23 mouse cellular contexts compared by ENCODE assay signal in genomic region chr5:100760049-100760663, GRCm38 (mm10). TPM values are rescaled to one million over a fixed set of nuclear protein-coding genes. Genes with fewer than 3 reads are reported as not detected.
DNase-seq lines count a peak whose midpoint lies in the region; ATAC-seq and TF ChIP-seq lines count a peak whose summit lies in the region.
"Had no signal": no experiment of that assay in that cellular context is flagged by ENCODE, and none has a peak within 500 bp of the region (broad histone marks: within the 10 kb centered on the region; RNA-seq: fewer than 3 reads in every experiment).

No protein-coding gene starts in this region.

- H3K4me1 ChIP-seq in forebrain, embryonic 11.5 days (replicated peaks; ENCODE audit: control insufficient read depth, insufficient read depth, low read length) = no peaks in the 10 kb centered on the region
- no peaks in the 10 kb centered on the region for H3K4me1 ChIP-seq in forebrain, embryonic 16.5 days (replicated peaks; ENCODE audit: control insufficient read depth, insufficient read depth, low read length)
- H3K4me1 ChIP-seq in hindbrain, embryonic 16.5 days (ENCODE audit: control insufficient read depth, insufficient read depth, low read depth, low read length) = no peaks in the 10 kb centered on the region
- no peaks in the 10 kb centered on the region for H3K4me1 ChIP-seq in hindbrain, embryonic 10.5 days (replicated peaks)
- peaks cover 2 to 8% of the 10 kb centered on the region in 2 experiments; a peak in 3 of 4 replicates for H3K4me1 ChIP-seq in CH12.LX (ENCODE audit: control insufficient read depth in 1 of 2, insufficient read depth in 2 of 2)
- H3K4me1 ChIP-seq in intestine, embryonic 16.5 days (ENCODE audit: control insufficient read depth, insufficient read depth, low read length) = no peaks in the 10 kb centered on the region
- H3K4me1 ChIP-seq: embryonic facial prominence, embryonic 13.5 days; heart, embryonic 13.5 days had no signal

- no peak overlapping the region for H3K9ac ChIP-seq in forebrain, embryonic 11.5 days (ENCODE audit: low read length)
- no peak overlapping the region for H3K9ac ChIP-seq in forebrain, embryonic 16.5 days (replicated peaks; ENCODE audit: low read depth, low read length)
- no peak overlapping the region for H3K9ac ChIP-seq in hindbrain, embryonic 16.5 days (ENCODE audit: low read depth, low read length)
- H3K9ac ChIP-seq in CH12.LX (ENCODE audit: insufficient read depth, low read depth) = no peak overlapping the region
- no peak overlapping the region for H3K9ac ChIP-seq in intestine, embryonic 16.5 days (ENCODE audit: low read depth, low read length)
- H3K9ac ChIP-seq: embryonic facial prominence, embryonic 13.5 days; heart, embryonic 13.5 days; hindbrain, embryonic 14.5 days had no signal

- TF ChIP-seq RAD21 in CH12.LX (IDR thresholded peaks at IDR 0.05; ENCODE audit: low read depth, low read length) = no peak

- peak overlapping the region; percentile 18; the same call in 1 of the 2 replicates for H3K27ac ChIP-seq in forebrain, embryonic 11.5 days (ENCODE audit: low read depth, low read length)
- H3K27ac ChIP-seq in forebrain, embryonic 16.5 days (ENCODE audit: low read length) = no peak overlapping the region
- H3K27ac ChIP-seq in hindbrain, embryonic 16.5 days (ENCODE audit: low read depth, low read length) = no peak overlapping the region
- no peak overlapping the region for H3K27ac ChIP-seq in hindbrain, embryonic 10.5 days
- no peak overlapping the region for H3K27ac ChIP-seq in CH12.LX (ENCODE audit: insufficient read depth, low read depth)
- no peak overlapping the region for H3K27ac ChIP-seq in intestine, embryonic 16.5 days (ENCODE audit: low read length)
- H3K27ac ChIP-seq: embryonic facial prominence, embryonic 13.5 days; gastrocnemius, adult 2 months; heart, embryonic 13.5 days; hindbrain, embryonic 14.5 days had no signal

- no peak overlapping the region for H3K4me2 ChIP-seq in forebrain, embryonic 11.5 days (ENCODE audit: low read depth, low read length, severe bottlenecking)
- H3K4me2 ChIP-seq in forebrain, embryonic 16.5 days (ENCODE audit: low read length) = no peak overlapping the region
- H3K4me2 ChIP-seq in hindbrain, embryonic 16.5 days (ENCODE audit: low read length) = no peak overlapping the region
- no peak overlapping the region for H3K4me2 ChIP-seq in CH12.LX (ENCODE audit: insufficient read depth, low read depth, poor library complexity, severe bottlenecking)
- H3K4me2 ChIP-seq in intestine, embryonic 16.5 days (ENCODE audit: low read depth, low read length) = no peak overlapping the region
- H3K4me2 ChIP-seq: embryonic facial prominence, embryonic 13.5 days; heart, embryonic 13.5 days; hindbrain, embryonic 14.5 days had no signal

- H3K9me3 ChIP-seq in forebrain, embryonic 11.5 days (ENCODE audit: control insufficient read depth, low read length) = no peaks in the 10 kb centered on the region
- no peaks in the 10 kb centered on the region for H3K9me3 ChIP-seq in forebrain, embryonic 16.5 days (ENCODE audit: control insufficient read depth, low read length)
- no peaks in the 10 kb centered on the region; the same call in 1 of the 2 replicates for H3K9me3 ChIP-seq in hindbrain, embryonic 16.5 days (ENCODE audit: control insufficient read depth, low read length)
- peaks cover 4% of the 10 kb centered on the region; the same call in 1 of the 2 replicates for H3K9me3 ChIP-seq in hindbrain, embryonic 10.5 days
- H3K9me3 ChIP-seq in CH12.LX (replicated peaks; ENCODE audit: low read length) = peaks cover 18% of the 10 kb centered on the region
- H3K9me3 ChIP-seq in intestine, embryonic 16.5 days (ENCODE audit: control insufficient read depth, low read length) = no peaks in the 10 kb centered on the region
- H3K9me3 ChIP-seq: embryonic facial prominence, embryonic 13.5 days had no signal

- no peak for TF ChIP-seq CTCF in CH12.LX (conservative IDR thresholded peaks at IDR 0.05 in 1 of 2, IDR thresholded peaks at IDR 0.05 in 1 of 2; ENCODE audit: low read depth in 2 of 2, low read length in 2 of 2)

- peak; percentile 60; the same call in 1 of the 2 replicates for ATAC-seq in forebrain, embryonic 11.5 days (replicated peaks; ENCODE audit: low FRiP score)
- no peak for ATAC-seq in forebrain, embryonic 16.5 days
- peak; percentile 30; the same call in 1 of the 2 replicates for ATAC-seq in hindbrain, embryonic 16.5 days
- ATAC-seq in intestine, embryonic 16.5 days = peak; percentile 50; the same call in 1 of the 2 replicates
- ATAC-seq: activated CD4-positive, CD25-positive, alpha-beta regulatory T cell, adult 4 months; CD4-positive, CD25-positive, alpha-beta regulatory T cell, adult 4 months; inflammation-experienced regulatory T-cells, adult 6 months had no signal

- dilution Hi-C loops in CH12.LX (cut with MboI; ENCODE audit: extremely low pct_ligation_motif_present, extremely low pct_unique_long_range_greater_than_20kb, low sequenced_read_pairs) = no loop called here

- H3K27me3 ChIP-seq in forebrain, embryonic 11.5 days (ENCODE audit: control insufficient read depth, insufficient read depth, low read length) = no peaks in the 10 kb centered on the region
- no peaks in the 10 kb centered on the region for H3K27me3 ChIP-seq in forebrain, embryonic 16.5 days (replicated peaks; ENCODE audit: control insufficient read depth, insufficient read depth, low read length)
- no peaks in the 10 kb centered on the region for H3K27me3 ChIP-seq in hindbrain, embryonic 16.5 days (replicated peaks; ENCODE audit: control insufficient read depth, insufficient read depth, low read length)
- no peaks in the 10 kb centered on the region for H3K27me3 ChIP-seq in hindbrain, embryonic 10.5 days (ENCODE audit: insufficient read depth, poor library complexity, severe bottlenecking)
- no peaks in the 10 kb centered on the region for H3K27me3 ChIP-seq in CH12.LX (replicated peaks)
- no peaks in the 10 kb centered on the region for H3K27me3 ChIP-seq in intestine, embryonic 16.5 days (replicated peaks; ENCODE audit: control insufficient read depth, insufficient read depth, low read length)
- H3K27me3 ChIP-seq: embryonic facial prominence, embryonic 13.5 days; heart, embryonic 13.5 days had no signal

- no peaks in the 10 kb centered on the region; the same call in none of the 2 replicates for H3K36me3 ChIP-seq in forebrain, embryonic 11.5 days (ENCODE audit: control insufficient read depth, insufficient read depth, low read length)
- H3K36me3 ChIP-seq in forebrain, embryonic 16.5 days (ENCODE audit: control insufficient read depth, insufficient read depth) = peaks cover 22% of the 10 kb centered on the region
- H3K36me3 ChIP-seq in hindbrain, embryonic 16.5 days (ENCODE audit: control insufficient read depth, insufficient read depth, low read length) = peaks cover 22% of the 10 kb centered on the region
- H3K36me3 ChIP-seq in hindbrain, embryonic 10.5 days = peaks cover 52% of the 10 kb centered on the region
- peaks cover 33 to 50% of the 10 kb centered on the region in 2 experiments for H3K36me3 ChIP-seq in CH12.LX (replicated peaks in 1 of 2; ENCODE audit: control insufficient read depth in 1 of 2, insufficient read depth in 1 of 2, low read length in 1 of 2)
- peaks cover 3% of the 10 kb centered on the region; the same call in 1 of the 2 replicates for H3K36me3 ChIP-seq in intestine, embryonic 16.5 days (ENCODE audit: control insufficient read depth, insufficient read depth, low read length)

- H3K79me2 ChIP-seq in CH12.LX (replicated peaks; ENCODE audit: control insufficient read depth, extremely low read depth, insufficient read depth, poor library complexity, severe bottlenecking) = no peaks in the 10 kb centered on the region

- WGBS in forebrain, embryonic 11.5 days = 87% methylated on average over 10 of the region's 10 CpGs
- 79% methylated on average over 10 of the region's 10 CpGs for WGBS in forebrain, embryonic 16.5 days
- 76% methylated on average over 10 of the region's 10 CpGs for WGBS in hindbrain, embryonic 16.5 days
- 87% methylated on average over 10 of the region's 10 CpGs for whole genome bisulfite sequencing in hindbrain, embryonic 10.5 days
- WGBS in intestine, embryonic 16.5 days = 75% methylated on average over 10 of the region's 10 CpGs

- no peak for TF ChIP-seq POLR2A in CH12.LX (IDR thresholded peaks at IDR 0.05; ENCODE audit: low read depth, low read length)

- no peak overlapping the region for H3K4me3 ChIP-seq in forebrain, embryonic 11.5 days (ENCODE audit: low read depth, low read length)
- no peak overlapping the region for H3K4me3 ChIP-seq in forebrain, embryonic 16.5 days (replicated peaks; ENCODE audit: low read length)
- no peak overlapping the region for H3K4me3 ChIP-seq in hindbrain, embryonic 16.5 days (ENCODE audit: low read length)
- H3K4me3 ChIP-seq in hindbrain, embryonic 10.5 days = no peak overlapping the region
- H3K4me3 ChIP-seq in CH12.LX (replicated peaks in 1 of 3; ENCODE audit: low read depth in 2 of 3, low read length in 2 of 3, poor library complexity in 1 of 3) = no peak overlapping the region
- H3K4me3 ChIP-seq in intestine, embryonic 16.5 days (ENCODE audit: low read length) = no peak overlapping the region
- H3K4me3 ChIP-seq: embryonic facial prominence, embryonic 13.5 days; gastrocnemius, adult 2 months; heart, embryonic 13.5 days had no signal

- in situ Hi-C loops in CH12.LX (cut with MboI; ENCODE audit: low pct_ligation_motif_present, low pct_unique_long_range_greater_than_20kb, low sequenced_read_pairs) = loop anchor here (5.0 kb wide), 1 partner anchor 83 kb away; the partner anchor contains the start of gene Coq2

- DNase-seq in forebrain, embryonic 11.5 days (ENCODE audit: low spot score) = no peak
- no peak for DNase-seq in hindbrain, embryonic 10.5 days (ENCODE audit: low spot score)
- peak; percentile 7 for DNase-seq in CH12.LX (ENCODE audit: extremely low read depth)
- no peak for DNase-seq in kidney, adult 8-10 months
- DNase-seq in layer of hippocampus, adult 8-10 months (ENCODE audit: low spot score in 2 of 2) = no peak
- DNase-seq: adrenal gland, postnatal 14 days; B cell, adult 2 months; cerebellum, adult 18-20 months; cerebellum, adult 9-11 months; cerebellum, postnatal 36 days; gastrocnemius, adult 2 months; gastrocnemius, postnatal 25 days; heart, postnatal 4 days had no signal

- no peak for TF ChIP-seq EP300 in CH12.LX (IDR thresholded peaks at IDR 0.05; ENCODE audit: low read length)

RNA-seq across cellular contexts. Expression of gene Helq, which starts 38.2 kb away (rescaled TPM):
- 31.7 and 34.8 TPM in 2 replicates for polyA plus RNA-seq in forebrain, embryonic 11.5 days (2014; fragmentation: Nextera tagmentation; extraction: Ambion mirVana)
- polyA plus RNA-seq in forebrain, embryonic 16.5 days (2015; fragmentation: Nextera tagmentation; extraction: Ambion mirVana) = 21.7 and 25.7 TPM in 2 replicates
- 16.0 and 17.2 TPM in 2 replicates for polyA plus RNA-seq in hindbrain, embryonic 16.5 days (2015; fragmentation: Nextera tagmentation; extraction: Ambion mirVana)
- polyA plus RNA-seq in hindbrain, embryonic 10.5 days (2016; fragmentation: Nextera tagmentation; extraction: Ambion mirVana) = 18.3 and 23.1 TPM in 2 replicates
- 12.1 and 19.6 TPM in 2 replicates for total RNA-seq in CH12.LX (2012; rRNA removed)
- 13.1 and 15.7 TPM in 2 replicates for total RNA-seq in CH12.LX (2014; rRNA removed)
- 24.3 and 31.4 TPM in 2 replicates for polyA plus RNA-seq in CH12.LX (2012; ENCODE audit: insufficient read length, low read depth)
- 11.6 and 13.9 TPM in 2 replicates for polyA plus RNA-seq in intestine, embryonic 16.5 days (2015; fragmentation: Nextera tagmentation; extraction: Ambion mirVana)
- total RNA-seq in layer of hippocampus, adult 8-10 months (2022) = 10 to 100 TPM; 13.2 to 22.4 (median 19.5) TPM

RNA-seq across cellular contexts. Expression of gene Mrps18c, which starts 38.3 kb away (rescaled TPM):
- polyA plus RNA-seq in forebrain, embryonic 11.5 days (2014; fragmentation: Nextera tagmentation; extraction: Ambion mirVana) = 164 and 175 TPM in 2 replicates
- polyA plus RNA-seq in forebrain, embryonic 16.5 days (2015; fragmentation: Nextera tagmentation; extraction: Ambion mirVana) = 131 and 146 TPM in 2 replicates
- 130 and 139 TPM in 2 replicates for polyA plus RNA-seq in hindbrain, embryonic 16.5 days (2015; fragmentation: Nextera tagmentation; extraction: Ambion mirVana)
- polyA plus RNA-seq in hindbrain, embryonic 10.5 days (2016; fragmentation: Nextera tagmentation; extraction: Ambion mirVana) = 198 and 208 TPM in 2 replicates
- total RNA-seq in CH12.LX (2012; rRNA removed) (87.2 and 121 TPM in 2 replicates), CH12.LX (2014; rRNA removed) (111 and 141 TPM in 2 replicates)
- 185 and 216 TPM in 2 replicates for polyA plus RNA-seq in CH12.LX (2012; ENCODE audit: insufficient read length, low read depth)
- polyA plus RNA-seq in intestine, embryonic 16.5 days (2015; fragmentation: Nextera tagmentation; extraction: Ambion mirVana) = 152 and 155 TPM in 2 replicates
- total RNA-seq in layer of hippocampus, adult 8-10 months (2022) = 10 to 100 TPM; 58.2 to 74.5 (median 66.7) TPM

RNA-seq across cellular contexts. Expression of gene Hpse, which starts 40.6 kb away (rescaled TPM):
- 0.72 and 0.83 TPM in 2 replicates for polyA plus RNA-seq in forebrain, embryonic 11.5 days (2014; fragmentation: Nextera tagmentation; extraction: Ambion mirVana)
- 0.10 and 0.36 TPM in 2 replicates for polyA plus RNA-seq in forebrain, embryonic 16.5 days (2015; fragmentation: Nextera tagmentation; extraction: Ambion mirVana)
- 0.56 and 0.66 TPM in 2 replicates for polyA plus RNA-seq in hindbrain, embryonic 16.5 days (2015; fragmentation: Nextera tagmentation; extraction: Ambion mirVana)
- polyA plus RNA-seq in hindbrain, embryonic 10.5 days (2016; fragmentation: Nextera tagmentation; extraction: Ambion mirVana) = 1.6 and 2.3 TPM in 2 replicates
- total RNA-seq in CH12.LX (2012; rRNA removed) = 8.0 and 9.5 TPM in 2 replicates
- 3.8 and 4.0 TPM in 2 replicates for total RNA-seq in CH12.LX (2014; rRNA removed)
- polyA plus RNA-seq in CH12.LX (2012; ENCODE audit: insufficient read length, low read depth) = 3.3 and 3.7 TPM in 2 replicates
- polyA plus RNA-seq in intestine, embryonic 16.5 days (2015; fragmentation: Nextera tagmentation; extraction: Ambion mirVana) = 2.9 TPM in 2 replicates
- total RNA-seq in layer of hippocampus, adult 8-10 months (2022) = 1 to 10 TPM in 1 of 4 experiments, under 1 TPM in 3; 0.33 to 1.3 (median 0.88) TPM
- total RNA-seq: MEL had no signal
